Mouse (Mus musculus): ENCODE data around the gene Adamtsl1.

DNA sequence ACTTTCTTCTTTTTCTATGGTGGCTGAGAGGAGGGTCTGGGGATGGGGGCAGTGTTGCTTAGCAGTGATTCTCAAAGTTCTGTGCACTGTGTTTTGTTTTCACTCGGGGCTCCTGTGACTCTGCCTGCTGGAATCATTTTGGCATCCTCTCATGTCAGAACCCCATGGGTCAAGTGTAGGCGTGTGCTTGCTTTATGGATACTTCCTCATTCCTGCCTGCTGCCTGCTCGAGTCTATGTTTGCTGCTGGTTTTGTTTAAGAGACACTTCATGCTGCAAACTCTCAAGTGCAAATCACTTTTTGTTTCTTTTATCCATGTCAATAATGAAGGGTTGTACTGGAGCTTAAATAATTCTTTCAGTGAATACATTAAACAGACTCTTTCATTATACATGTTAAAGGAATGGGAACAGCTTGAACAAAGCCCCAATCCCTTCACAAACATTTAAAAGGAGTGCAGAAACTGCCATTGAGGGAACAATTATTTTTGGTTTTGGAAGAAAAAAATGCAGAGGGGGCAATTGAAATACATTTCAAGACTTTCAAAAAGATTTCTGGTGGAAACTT, 227.9 kb downstream of the Adamtsl1 start:
- TF ChIP-seq CTCF (conservative IDR thresholded peaks at IDR 0.05; ENCODE audit: insufficient read depth, insufficient read length, low read depth, low read length): no peak
- TF ChIP-seq POLR2A (IDR thresholded peaks at IDR 0.05; ENCODE audit: low read depth, low read length): no peak

Measured in kidney, adult 2 months (tissue).